Mouse (Mus musculus): ENCODE results near the gene Cnot1.

Gene Cnot1

DNA sequence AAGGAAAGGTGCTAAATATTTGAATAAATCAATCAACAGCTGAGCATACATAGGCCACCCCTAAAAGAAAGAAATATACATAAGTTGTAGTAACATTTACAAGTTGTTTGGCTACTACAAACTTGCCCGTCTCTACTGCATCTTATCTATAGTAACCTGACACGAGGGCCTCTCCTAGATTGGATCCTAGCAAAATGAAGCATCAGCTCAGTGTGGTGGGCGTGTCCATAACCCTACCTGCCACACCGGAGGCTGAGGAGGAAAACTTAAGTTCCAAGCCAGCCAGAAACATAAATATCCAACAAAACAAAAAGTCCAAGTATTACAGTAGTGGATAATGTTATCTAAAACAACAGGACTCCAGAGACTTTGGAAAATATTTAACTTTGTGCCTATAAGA is 79.6 kb downstream of the Cnot1 start:
- no peak for DNase-seq (ENCODE audit: low spot score)

DNA sequence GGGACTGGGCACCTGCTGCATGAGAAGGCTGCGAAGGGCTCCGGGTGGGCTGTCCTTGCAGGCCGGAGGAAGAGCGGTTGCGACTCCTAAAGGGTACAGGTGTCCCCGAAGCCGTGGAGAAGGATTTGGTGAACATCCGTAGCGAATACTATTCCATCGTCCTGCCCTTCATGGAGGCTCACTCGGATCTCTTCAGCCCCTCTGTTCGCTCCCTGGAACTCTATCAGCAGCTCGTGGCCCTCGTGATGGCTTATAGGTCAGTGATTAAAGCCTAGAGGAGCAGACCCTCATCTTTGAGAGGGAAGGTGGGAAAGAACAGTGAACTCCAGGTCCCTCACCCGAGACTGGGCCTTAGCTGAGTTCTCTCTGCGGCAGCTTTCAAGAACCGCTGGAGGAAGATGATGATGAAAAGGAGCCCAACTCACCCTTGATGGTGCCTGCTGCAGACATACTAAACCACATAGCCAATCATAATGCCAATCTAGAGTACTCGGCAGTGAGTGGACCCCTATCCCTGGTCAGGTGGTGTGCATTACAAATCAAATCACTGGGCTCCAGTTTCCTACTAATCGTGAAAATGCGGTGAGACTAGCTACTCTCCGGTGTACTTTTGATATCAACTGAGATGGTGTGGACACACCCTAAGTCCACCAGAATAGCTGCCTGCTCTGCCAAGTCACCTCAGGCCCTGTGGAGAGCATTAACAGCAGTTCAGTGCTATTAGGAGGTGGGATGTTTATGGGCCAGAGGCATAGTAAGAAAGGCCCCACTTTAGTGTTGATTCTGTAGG is 90.5 kb downstream of the Cnot1 start:
- no peak for DNase-seq (ENCODE audit: low spot score)

DNA sequence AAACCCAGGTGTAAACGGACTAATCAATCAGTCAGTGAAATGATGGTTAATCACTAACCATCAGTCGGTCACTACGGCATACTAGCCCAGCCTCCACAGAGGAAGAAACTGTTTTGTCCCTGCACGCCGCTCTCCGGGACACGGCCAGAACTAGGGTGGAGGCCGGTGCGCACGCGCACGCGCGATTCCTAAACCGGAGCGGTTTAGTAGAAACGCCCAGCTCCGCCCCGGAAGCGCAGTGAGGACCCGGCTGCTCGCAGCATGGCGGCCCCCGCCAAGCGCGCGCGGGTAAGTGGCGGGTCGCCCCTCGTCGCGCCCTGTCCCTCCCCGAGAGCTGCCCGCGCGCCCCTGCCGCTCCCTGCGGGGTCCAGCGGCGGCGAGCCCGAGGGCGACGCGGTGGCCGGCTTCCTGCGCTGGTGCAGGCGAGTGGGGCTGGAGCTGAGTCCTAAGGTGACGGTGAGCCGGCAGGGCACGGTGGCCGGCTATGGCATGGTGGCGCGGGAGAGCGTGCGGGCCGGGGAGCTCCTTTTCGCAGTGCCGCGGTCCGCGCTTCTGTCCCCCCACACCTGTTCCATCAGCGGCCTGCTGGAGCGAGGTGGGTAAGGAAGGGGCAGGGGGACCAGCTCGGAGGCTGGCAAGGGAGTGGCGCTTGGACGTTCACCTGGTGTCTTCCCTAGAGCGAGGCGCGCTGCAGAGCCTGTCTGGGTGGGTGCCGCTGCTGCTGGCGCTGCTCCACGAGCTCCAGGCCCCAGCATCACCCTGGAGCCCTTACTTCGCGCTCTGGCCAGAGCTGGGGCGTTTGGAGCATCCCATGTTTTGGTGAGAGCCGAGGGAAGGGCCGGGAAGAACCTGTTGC is 91.4 kb downstream of the Cnot1 start, which contains the start of gene Setd6:
TSS of gene Setd6 (plus strand) at position 206 of the 856 bp plus-strand sequence.
- peak; percentile 66 for DNase-seq (ENCODE audit: low spot score)

DNA sequence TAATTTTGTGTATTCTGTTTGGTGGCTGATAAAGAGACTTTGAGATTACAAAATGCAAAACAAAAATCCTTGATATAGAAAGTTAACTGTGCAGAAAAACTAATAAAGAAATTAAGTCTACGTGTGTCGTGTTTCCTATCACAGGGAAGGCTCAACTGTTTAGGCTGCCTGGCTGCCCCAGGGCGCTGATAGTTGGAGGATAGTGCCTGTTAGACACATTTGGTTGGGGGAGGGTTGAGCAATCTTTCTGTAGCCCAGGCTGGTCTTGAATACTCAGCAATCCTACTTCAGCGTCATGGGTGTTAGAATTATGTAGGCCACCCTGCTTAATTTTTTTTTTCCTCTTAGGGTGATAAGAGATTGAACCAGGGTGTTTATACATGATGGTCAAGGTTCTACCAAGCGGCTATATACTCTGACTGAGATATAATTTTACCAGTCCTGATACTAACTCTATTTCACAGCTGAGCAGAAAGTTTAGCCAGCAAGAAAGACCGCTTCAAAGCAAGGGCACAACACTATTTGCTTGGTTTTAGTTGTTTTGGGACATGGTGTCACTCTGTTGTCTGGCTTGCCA is 92.3 kb downstream of the Cnot1 start:
- DNase-seq (ENCODE audit: low spot score) = no peak

DNA sequence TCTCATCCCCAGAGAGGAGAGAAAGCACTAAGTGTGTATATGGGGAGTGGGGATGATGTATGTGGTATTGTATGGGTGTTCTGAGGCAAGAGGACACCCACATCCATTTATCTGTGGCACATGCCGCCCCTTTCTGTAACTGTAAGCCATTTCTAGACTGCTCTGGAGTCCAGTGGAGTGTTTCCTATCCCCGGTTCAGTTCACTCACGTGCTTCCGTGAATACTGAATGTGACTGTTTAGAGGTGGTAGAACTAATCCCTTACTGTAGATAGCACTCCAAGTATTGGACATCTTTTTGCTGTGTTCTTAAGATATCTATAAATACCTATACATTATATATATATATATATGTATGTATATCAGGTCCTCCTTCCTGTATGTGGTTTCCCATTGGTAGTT is 92.9 kb downstream of the Cnot1 start:
- no peak for DNase-seq (ENCODE audit: low spot score)

DNA sequence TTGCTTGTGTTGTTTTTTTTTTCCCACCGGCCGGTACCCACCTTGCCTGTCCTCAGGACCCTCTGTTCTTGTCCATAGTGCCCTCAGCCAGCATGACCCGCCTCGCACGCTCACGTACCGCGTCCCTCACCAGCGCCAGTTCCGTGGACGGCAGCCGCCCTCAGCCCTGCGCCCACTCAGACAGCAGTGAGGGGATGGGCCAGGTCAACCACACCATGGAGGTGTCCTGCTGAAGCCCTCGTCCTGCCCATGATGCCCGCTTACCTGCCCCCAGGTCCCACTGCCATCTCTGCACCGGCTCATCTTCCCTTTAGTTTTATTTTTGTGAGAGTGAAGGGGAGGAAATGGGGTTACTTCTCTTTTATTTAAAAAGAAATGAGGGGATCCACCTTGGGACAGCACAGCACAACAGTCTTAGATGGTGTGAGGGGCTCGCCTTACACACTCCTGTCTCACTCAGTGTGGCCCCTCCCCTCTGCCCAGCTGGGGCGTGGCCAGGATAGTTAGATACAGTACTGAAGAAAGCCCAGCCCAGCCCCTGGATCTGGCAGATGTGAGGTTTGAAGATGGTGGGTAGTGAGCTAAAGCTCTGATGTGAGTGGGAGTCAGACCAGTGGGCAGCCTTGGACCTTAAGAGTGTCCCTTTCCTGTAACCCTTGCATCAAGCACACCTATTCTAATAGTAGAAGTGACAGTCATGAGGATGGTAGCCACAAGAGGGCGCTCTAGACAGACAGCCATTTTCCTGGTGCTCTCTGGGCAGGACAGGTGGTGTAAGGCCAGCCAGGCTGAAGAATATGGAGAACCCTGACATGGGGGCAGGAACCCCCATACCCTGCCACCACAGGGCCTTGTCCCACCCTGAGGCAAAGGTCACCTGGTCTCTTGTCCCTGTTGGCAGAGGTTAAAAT is 93.9 kb downstream of the Cnot1 start:
- peak; percentile 57 for DNase-seq (ENCODE audit: low spot score)

DNA sequence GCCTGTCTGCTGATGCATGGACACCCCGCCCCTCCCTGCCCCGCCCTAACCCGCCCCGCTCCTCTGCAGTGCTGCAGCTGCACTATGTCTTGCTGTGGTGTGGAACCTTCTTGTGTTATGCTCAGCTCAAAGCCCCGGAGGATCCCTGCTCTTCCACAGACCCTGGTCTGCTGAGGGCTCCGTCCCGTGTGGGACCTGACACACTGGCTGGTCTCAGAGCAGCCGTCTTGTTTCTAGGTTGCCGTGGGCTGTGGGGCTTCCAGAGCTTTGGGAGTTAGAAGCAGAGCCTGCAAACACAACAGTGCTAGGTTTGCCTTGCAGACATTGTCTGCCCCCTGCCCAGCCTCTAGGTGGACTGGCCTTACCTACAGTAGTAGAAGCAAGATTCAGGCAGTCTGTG is 94.9 kb downstream of the Cnot1 start:
- DNase-seq (ENCODE audit: low spot score) = no peak

DNA sequence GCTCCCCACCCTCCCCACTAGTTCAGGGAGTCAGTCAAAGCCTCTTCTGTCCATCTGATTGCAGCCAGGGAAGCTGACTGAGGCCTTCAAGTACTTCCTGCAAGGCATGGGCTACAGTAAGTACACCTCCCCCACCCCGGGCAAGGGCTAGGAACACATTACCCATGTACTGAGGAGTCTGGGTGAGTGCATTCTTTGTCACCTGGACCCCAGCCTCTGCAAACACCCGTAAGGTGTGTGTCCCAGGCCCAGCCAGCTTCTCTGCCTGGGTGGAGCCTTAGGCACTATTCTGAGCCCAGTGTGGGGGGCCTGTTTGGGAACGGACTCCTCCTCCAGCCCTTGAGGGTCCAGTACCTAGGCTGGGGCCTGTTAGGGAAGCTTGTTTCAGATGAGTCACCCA is 96.2 kb downstream of the Cnot1 start:
- no peak for DNase-seq (ENCODE audit: low spot score)

DNA sequence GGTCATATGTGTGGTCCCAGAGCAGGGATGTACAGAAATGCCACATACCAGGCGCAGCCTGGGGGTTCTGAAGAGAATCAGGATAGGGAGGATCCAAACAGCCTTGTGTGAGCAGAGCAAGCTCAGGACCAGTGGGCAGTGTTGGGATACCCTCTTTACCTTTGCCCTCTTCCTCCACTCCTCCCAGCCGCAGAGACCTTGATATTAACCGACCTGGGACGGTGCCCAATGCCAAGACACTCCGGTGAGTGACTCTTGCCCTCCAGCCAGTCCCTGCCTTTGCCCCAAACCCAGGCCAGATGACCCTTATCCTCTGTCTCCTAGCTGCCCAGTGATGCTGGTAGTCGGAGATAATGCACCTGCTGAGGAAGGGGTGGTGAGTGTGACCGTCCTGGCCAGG is 97.7 kb downstream of the Cnot1 start:
- no peak for DNase-seq (ENCODE audit: low spot score)

DNA sequence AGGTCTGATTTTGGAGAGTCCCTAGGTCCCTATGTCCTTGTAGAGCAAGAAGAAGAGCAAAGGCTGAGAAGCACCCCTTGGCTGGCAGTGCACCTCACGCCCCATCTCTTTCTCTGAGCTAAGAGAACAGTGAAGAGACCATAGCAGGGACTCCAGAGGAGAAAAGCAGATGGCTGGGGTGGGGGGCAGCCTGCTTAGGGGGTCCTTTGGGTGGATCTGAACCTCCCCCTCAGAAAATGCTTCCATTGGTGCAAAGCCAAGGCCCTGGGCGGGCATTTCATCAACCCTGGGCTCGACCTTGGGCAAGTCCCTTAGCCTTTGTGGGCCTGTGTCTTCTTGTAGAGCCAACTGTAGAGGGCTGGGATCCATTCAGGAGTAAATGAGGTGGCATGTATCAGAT is 102.7 kb downstream of the Cnot1 start:
- DNase-seq (ENCODE audit: low spot score) = no peak

DNA sequence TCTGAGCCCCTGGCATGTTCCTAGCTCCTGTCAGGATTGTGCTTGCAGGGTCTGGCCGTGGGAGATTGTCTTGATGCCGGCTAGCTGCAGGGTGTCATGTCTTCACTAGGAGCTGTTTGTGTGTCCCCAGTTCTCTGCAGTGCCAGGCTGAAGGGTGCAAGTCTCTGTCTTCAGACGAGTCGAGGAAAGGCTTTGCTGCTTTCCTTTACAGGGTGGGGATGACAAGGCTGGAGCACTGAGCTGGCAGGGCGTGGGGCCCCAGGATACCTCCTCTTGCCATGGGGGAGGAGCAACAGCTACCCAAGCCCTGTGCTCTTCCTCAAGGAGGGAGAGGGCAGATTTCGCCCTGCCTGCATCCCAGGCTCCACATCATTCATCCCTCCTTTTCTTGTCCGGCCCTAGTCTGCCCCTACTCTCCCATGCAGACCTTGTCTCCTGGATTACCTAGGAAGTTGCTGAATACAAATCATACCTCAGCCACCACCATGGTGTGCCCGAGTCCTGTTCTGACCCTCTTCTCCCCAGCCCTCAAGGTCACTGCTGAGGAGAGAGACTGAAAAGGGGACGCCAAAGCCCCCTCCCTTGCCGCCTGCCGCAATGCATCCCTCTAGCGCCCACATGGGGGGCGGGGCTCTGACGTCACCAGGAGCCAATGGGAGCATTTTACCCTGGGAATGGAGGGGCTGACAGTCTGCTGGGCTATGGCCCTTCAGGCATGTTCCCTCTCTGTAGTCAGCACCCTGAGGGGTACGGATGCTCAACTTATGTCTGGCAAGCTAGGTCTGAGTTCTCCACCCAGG is 103.6 kb downstream of the Cnot1 start:
- no peak for DNase-seq (ENCODE audit: low spot score)

DNA sequence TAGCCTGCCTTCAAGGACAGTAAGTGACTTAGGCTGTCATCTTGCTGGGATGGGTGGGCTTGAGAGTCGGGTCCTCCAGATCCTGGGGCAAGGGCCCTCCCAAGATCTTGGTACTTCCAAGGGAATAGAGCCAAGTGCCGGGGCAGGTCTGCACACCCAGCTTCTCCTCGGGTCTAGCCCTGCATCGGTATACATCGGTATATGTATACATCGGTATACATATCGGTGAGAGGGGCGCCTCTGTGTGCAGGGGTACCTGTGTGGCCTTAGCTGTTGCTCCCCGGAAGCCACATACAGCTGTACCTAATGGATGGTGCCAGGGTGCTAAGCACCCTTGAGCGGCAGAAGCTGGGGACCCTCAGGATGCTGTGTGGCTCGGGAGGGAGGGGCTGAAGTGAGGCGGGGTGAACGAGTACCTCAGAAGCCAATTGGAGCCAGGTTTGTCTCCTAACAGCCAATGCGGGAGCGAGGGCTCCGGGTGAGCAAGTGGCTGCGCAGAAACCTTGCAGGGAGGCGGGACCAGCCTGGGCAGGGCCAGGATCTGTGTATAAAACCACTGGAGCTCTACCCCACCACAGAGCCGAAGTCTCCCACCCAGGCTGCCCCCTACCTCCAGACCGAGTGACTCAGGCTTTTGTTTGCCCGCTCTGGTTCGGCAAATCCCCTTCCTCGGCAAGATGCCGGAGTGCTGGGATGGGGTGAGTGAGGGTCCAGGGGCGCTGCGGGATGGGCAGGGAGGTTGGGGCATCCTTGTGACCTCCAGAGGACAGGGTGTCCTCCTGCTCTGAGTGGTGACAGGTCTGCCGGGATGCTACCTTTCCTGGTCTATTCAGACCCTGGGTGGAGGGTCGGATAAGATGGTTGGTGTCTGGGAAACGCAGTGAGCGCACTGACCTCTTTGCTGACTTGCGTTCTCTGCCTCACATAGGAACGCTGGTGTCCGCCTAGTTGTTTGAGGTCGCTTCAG is 104.5 kb downstream of the Cnot1 start:
- DNase-seq (ENCODE audit: low spot score) = peak; percentile 59

DNA sequence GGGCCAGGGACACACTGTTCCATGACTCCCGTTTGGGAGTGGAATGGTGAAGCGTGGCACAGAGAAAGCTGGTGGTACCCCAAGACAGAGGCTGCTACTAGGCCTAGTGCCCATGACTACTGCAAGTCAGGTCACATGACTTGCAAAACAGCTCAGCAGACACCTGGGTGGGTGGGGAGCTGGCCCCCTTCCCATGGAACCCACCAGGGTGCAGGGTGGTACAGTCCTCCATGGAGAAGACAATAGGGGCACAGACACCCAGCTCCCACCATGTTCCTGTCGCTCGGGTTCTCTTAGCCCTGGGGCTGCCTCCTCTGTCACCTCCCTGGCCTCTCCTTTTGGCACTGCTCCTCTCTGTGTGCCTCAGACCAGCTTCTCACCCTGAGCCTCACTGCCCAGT is 105.5 kb downstream of the Cnot1 start:
- DNase-seq (ENCODE audit: low spot score) = no peak

DNA sequence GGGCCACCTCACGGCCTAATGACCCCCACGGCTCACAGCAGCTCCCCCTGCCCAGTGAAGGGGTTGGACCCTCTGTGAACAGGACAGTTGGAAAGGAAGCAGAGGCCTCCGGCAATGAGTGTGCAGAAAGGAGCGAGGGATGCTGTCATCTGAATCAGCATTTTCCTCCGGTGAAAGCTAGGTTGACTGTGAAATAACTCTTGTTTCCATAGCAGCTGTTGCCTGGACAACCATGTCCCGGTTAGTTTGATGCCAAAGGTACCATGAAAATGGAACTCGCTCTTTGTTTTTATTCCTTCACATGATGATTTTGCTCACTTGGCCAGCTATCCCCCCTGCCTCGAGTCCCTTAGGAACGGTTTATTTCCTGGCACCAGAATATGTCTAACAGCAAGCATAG is 107.0 kb downstream of the Cnot1 start:
- no peak for DNase-seq (ENCODE audit: low spot score)

DNA sequence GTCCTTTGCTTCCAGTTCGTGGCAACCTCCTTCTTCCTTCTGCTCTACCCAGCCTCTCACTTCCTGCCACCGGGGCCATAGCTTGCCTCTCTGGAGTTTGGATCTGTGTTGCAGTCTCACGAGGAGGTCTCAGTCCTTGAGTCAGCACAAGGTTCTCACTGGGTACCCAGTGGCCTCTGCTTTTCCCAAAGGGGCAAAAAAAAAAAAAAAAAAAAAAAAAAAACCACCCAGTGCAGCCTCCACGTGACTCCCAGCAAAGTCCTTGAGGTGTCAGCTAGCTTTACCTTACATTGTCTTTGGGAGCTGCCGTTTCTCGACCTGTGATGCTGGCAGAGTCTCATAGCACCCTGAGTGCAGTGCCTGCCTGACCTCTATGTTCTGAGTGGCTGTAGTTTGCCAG is 109.1 kb downstream of the Cnot1 start:
- no peak for DNase-seq (ENCODE audit: low spot score)

DNA sequence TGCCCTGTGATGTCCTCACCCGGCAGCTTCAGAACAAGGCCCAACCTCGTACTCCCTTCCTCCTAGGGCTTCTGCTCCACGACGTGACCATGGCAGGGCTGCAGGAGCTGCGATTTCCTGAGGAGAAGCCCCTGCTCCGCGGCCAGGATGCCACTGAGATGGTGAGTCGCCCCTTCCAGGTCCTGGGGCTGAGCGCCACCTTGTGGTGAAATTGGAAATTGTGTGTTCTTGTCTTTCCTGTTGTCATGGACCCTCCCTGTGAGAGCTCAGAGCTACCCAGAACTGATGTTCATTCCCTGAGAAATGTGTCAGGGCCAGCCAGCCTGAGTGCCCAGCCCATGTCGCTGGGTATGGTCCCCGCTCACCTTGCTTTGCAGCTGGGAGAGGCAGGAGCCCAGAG is 110.1 kb downstream of the Cnot1 start:
- DNase-seq (ENCODE audit: low spot score) = peak; percentile 86

DNA sequence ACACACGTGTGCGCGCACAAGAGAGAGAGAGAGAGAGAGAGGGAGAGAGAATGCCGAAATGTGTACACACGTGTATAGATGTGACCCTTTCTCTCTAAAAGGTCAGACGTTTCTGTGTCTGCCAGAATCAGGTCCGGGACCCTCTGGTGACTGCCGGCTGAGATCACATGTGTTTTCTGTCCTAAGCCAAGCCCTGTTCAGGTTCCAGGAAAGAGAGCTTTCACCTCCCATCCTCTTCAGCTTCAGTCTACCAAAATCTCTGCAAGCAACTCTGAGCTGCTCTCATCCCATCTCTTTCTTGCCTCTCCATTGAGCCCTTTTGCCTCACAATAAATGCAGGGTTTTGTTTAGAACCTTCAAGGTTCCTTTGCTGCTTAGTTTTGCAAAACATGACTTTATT is 110.6 kb downstream of the Cnot1 start:
- no peak for DNase-seq (ENCODE audit: low spot score)

DNA sequence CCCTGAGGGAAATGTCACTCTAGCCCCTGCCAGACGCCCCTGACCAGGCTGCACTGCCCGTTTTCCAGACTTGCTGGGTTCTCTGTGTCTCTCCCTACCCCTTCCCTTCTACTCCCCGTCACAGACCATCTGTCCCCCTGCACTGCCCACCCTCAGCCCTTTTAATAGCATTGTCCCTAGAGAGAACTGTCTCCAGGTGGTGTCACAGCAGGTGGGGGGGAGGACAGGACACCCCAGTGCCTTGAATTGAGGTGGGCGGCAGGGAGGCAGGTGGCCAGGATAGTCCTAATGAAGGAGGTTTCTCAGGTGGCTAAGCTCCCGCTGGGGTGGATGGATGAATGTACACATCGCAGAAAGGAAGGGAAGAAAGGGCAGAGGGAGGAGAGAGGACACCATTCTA is 112.6 kb downstream of the Cnot1 start:
- no peak for DNase-seq (ENCODE audit: low spot score)

DNA sequence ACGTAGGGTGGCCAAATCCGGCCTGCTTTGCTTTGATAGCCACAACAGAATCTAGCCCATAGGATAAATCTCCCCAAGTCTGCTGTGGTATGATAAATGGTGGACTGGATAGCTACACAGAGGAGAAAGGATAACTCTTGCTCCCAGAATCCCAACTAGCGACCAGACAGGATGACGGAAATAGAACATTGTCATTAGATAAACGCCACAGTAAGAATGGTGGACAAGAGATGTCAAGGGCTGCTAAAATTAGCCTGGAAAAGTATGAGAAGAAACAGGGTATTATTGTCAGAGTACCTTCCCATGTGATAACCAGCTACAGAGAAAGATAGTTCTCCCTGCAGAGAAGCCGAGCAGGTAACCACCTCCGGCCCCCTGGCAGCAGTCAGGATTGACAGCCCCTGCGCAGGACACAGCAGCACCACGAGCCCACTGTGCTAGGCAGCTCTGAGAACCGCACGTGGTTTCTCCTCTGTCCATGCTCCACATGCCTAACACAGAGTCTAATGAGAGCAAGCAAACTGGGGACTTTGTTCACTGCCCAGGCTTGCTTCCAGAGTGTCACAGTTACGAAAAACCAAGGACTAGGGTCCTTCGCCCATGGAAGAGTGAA is 116.2 kb downstream of the Cnot1 start:
- no peak for DNase-seq (ENCODE audit: low spot score)
